Mouse (Mus musculus) spleen, postnatal 4 days (tissue): ENCODE measurements around the gene Nol11.

Experiments used
- DNase-seq, 2 experiments: peaks; one replicate each; pipeline ENCODE4 v3.0.0; 2022; ENCODE audit warnings: low spot score in 2 of 2

The Nol11 gene

DNA sequence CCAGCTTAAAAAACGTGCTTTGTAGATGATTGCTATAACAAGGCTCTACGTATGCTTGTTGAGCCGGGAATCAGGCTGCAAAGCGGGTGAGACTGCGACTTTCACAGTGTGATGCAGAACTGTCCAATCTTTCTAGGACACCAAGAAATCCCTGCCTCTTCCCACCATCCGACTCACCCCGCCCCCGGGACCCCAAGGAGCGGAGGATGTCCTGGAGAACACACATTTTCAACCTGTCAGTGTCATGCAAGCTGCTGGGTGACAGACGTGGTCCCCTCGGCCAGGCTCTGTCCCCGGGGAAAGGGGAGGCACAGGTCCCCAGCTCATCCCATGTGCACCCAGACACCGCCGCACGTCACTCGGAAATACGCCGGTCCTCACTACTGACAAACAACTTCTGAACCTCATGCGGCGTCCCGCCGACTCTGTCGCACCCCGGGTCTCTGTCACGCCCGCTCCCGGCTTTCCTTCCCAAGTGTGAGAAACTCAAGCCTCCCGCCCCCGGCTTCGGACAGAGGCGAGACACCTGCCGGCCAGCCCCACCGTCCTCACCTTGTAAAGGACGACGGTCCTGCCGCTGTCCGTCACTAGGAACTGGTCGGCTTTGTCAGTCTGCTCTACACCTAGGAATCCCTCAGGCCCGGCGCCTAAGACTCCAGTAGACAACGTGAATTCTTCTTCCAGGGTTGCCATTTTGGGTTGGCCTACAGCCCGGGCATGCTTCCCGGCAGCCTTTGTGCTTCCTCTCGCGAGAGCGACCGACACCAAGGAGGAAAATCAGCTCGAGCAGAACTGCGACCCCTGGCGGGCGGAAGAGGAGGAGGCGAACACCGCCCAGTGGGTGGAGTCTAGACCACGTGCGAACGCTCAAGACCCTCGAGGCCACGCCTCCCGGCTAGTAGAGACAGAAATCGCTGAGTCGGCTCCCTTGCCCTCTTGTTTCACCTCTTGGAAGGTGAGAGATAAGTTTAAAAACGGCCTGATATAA lies at the start of gene Nol11:
Gene Nol11 (minus strand): TSS at position 817 of the 988 bp plus-strand sequence.
- peak; percentile 98 to 99 for DNase-seq

DNA sequence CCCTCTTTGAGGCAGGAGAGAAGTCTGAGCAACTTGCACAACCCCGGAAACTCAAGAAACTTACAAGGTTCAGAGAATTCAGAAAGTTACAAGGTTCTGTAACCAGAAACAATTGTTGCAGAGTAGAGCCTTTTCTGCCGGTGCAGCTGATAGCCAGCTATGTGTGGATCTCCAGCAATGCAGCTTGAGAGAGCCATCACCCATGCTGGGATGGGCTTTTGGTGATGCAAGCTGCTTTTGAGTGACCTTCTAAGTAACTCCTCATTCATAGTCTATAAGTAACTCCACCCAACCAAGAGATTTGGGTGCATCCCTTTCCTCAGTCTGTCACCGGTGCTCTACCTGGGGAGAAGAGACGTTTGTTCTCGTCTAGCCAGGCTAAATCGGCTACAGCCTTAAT lies 49.3 kb upstream of the Nol11 start:
- no peak for DNase-seq

- no peak for DNase-seq
These were observed 48.4 kb upstream of the Nol11 start for GRCm38 (mm10) chr11:107237532-107237931.

DNA sequence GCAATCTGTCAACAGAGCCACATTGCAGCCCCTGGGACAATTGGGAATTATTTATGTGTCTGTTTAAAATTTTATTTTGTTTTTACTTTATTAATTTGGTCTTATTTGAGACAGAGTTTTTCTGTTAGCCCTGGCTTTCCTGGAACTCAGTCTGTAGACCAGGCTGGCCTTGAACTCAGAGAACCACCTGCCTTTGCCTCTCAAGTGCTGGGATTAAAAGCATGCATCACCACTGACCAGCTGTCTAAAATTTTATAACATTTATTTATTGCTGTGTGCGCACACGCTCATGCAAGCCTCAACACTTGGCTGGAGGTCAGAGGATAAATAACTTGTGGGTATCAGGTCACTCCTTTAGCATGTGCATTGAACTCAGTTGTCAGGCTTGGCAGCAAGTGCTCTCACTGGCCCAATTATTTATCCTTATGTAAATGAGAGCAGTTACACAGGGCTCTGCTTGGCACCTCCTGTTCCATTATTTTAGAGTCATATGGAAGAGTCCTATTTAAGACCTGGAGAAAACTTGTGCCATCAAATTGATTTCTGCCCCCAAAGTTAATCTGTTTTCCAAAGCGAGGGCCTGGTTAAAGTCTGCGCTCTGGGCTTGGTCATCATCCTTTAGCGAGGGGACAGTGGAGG lies 44.2 kb upstream of the Nol11 start:
- DNase-seq: no peak

- DNase-seq: no peak
These were observed 40.9 kb upstream of the Nol11 start for GRCm38 (mm10) chr11:107230128-107230527.

GRCm38 (mm10) chr11:107226431-107226830 lies 37.2 kb upstream of the Nol11 start:
- no peak for DNase-seq

DNA sequence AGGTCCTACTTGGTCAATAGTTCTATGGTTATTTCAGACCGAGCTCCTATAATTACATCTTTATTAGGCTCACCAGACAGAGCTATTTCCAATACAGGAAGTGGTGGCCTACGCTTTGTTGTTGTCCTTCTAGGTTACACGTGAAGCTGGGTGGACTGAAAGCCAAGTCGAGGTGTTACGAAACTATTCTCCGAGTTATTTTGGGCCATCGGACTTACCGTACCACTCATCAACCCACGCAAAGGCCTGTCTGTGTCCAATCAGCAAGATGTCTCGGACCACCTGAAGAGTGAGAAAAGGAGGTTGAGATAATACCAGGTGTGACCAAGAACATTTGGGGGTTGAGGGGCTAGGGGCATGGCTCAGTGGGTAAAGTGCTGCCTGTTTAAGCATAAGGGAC lies 36.8 kb upstream of the Nol11 start:
- no peak for DNase-seq

DNA sequence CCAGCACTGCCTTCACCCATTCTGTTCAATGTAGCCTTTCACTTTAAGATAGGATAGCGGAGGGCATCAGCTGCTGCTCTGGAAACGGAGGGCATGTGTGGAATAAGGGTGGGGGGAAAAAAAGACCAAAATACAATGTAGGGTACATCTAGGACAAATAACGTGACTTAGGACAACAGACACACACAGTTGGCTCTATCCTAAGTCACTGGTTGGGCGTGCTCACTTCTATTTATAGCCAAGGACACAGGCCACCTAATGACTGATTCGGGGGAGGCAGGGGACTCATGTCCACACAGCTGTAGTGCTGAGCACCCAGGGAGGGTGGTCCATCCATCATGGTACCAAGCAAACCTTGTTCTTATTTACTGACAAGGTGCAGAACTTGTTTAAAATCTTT lies 36.1 kb upstream of the Nol11 start:
- no peak for DNase-seq

DNA sequence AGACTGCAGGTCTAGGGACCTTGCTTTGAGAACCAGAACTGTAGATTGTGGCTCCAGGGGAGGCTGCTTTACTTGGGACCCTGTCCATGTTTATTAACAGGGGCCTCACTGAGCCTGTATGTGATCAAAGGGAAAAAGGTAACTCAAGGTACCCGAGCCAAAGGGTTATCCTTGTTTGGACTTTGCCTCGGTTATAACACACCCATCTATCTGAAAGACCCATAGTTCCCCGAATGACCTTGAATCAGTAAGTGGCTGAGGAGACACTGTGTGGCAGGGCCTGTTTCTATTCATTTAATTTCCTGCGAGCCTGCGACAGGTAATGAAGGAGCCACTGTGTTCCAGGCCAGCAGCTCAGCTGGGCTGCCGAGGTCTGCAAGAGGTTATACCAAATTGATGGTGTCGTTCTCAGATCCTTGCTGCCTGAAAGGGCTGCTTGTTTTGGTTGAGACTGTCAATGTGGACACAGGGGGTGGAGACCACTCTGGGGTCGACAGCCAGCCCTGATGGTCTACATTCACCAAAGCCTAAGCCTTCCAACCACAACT lies 34.6 kb upstream of the Nol11 start:
- no peak for DNase-seq

GRCm38 (mm10) chr11:107223169-107223561 lies 34.0 kb upstream of the Nol11 start:
- no peak for DNase-seq

DNA sequence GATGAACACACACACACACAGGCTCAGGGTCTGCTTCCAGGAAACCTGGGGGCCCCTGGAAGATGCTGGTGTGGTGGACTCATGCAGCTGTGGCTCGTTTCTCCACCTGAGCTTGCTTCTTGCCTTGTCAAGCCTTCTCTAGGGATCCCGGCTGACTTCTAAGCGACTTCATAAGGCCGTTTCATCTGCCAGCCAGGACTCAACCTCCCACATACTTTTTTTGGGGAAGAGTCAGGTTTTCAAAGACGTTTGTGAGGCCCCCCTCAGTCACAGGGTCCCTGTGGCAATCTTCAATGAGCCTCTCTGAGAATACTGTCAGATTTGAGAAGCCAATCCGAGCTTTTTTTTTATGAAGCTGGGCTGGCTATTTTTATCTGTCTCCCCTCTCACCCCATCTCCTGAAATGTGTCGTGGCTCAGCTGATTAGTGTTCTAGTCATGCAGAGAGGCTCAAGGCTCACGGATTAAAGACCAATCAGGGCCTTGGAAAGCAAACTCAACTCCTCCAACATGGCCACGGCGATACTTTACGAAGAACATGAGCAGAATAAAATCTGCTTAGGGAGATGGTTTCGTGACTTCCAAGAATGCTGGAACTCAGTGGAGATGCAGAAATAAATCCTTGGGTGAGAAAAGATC lies 33.5 kb upstream of the Nol11 start:
- DNase-seq: no peak

GRCm38 (mm10) chr11:107215111-107215510 lies 25.9 kb upstream of the Nol11 start:
- no peak for DNase-seq

DNA sequence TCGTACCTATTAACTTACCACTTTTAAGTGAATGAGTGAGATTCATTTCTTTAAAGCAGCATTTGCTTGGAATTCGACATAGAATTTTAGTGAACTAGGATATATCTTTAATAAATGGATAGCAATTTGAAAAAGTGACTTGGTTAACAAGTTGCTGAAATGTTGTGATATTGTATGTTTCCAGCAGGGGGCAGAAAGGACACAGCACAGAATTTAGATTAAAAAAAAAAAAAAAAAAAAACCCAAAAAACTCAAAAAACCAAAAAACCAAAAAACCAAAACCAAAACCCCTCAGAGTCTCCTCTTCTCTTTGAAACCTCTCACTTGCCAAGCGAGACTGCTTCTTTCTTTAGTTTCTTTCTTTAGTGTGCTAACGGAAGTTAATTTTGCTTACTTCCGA lies 24.6 kb upstream of the Nol11 start:
- no peak for DNase-seq

DNA sequence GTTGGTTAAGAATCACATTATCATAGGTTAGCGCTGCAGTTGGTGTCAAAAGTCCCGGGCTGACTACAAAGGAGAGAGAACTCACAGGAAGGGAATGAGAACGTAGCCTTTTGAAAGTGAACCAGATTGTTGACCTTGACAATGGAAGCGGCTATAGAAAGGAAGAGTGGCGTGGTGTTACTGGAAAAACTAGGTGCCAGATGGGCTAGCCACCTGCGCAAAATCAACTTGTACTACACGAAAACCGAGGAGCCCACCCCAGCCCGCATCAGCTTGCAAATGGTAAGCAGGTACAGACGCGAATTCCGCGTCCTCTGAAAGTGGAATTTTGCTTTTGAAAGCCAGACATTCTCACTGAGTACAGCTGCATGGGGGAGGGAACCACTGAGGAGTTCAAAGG lies 20.6 kb upstream of the Nol11 start:
- DNase-seq: no peak

DNA sequence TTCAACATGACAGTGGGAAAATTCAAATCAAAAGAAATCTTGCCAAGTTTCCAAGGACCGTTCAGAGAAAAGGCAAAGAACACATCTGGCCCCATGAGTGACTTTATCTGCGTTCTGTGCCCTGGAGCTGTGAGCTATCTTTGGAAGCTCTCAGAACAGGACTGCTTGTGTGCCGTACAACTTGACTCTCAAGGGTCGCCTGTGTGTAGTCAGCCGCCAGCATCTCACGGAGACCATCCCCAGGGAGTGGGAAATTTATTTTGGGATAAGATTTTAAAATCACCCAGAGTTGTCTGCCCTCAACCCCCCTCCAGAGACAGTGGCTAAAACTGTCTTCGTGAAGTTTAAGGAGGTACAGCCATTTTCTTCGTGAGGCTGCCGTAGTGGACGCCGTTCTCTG lies 12.6 kb upstream of the Nol11 start:
- DNase-seq: no peak

- DNase-seq: no peak
These were observed 10.1 kb upstream of the Nol11 start for GRCm38 (mm10) chr11:107199281-107199680.

- DNase-seq: no peak
These were observed 6.2 kb upstream of the Nol11 start for GRCm38 (mm10) chr11:107195334-107195733.

DNA sequence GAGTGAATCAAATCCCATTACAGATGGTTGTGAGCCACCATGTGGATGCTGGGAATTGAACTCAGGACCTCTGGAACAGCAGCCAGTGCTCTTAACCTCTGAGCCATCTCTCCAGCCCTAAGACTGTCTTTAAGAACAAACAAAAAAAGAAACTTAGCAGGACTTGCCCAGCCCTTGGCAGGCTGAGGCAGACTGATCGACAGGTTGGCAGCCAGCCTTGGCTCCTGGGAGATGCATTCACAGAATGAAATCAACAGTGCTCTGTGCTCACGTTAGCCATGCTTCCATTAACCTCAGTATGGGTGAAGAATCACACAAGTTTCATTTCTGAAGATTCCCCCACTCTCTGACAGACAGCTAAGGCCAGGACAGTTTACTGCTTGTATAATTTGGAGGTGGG lies 1.2 kb upstream of the Nol11 start:
- no peak for DNase-seq

DNA sequence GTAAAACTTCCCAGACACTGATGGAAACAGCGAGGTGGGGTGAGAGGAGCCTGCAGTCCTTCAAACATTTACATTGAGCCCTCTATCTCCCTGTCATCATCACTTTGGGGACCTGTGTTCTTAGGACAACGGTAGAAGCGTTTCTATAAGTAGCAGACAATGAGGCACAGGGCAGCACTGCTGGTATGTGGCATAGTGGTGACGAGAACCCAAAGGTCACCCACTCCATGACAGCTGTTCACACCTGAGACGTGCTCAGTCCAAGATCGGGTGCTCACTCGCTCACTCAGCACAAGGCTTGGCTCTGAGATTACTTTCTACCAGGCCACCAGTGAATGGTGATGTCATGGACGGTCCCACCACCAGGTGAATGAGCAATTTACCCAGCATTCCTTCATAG lies 5.4 kb downstream of the Nol11 start:
- DNase-seq: no peak

- no peak for DNase-seq
These were observed 28.0 kb downstream of the Nol11 start for GRCm38 (mm10) chr11:107161215-107161614.

DNA sequence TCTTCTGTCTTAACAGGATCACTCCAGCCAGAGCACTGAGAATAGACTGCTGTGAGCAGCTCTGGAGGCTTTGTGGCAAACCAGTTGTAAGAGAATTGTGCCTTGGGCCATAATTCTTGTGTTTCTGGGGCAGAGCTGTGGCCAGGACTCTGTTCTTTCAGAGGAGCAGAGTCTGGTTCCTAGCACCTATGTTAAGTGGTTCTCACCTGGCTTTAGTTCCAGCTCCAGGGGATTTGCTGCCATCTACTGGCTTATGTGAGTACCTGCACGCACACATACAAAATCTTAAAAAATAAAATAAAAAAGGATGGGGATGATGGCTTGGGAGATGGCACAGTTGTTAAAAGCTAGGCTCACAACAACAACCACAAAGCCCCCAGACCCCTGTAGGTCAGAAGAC lies 30.1 kb downstream of the Nol11 start:
- no peak for DNase-seq

GRCm38 (mm10) chr11:107156977-107157642 lies 32.1 kb downstream of the Nol11 start:
- DNase-seq: no peak
